ENCODE assay signal across 9 mouse cellular contexts in the genomic region with DNA sequence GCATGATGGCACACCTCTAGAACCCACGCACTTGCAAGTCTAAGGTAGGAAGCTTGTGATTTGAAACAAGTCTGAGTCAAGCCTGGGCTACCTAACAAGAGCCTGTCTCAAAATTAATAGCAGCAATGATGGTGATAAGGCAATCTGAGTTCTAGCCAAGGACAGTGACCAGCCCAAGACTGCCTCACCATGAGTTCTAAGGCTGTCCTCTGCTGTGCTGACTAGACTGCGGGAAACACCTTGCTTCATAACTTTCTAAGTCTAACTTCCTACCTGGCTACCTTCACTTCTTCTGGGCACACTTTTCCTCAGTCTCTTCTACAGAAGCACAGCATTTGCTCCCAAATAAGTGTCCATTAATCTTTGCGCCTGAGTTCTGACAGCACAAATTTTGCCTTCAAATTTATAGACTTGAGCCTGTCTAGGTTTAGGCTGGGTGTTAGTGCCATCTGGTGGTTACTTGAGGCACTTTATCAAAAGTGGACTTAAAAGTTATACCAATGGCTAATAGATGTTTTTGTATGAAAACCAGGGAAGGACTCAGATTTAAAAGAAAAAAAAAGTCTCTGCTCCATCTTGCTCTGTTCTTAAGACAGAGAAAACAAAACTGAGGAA. TPM values are rescaled to one million over a fixed set of nuclear protein-coding genes. Genes with fewer than 3 reads are reported as not detected.
A peak's percentile ranks its signal among the peaks of the same experiment; 100 is the strongest.
DNase-seq lines count a peak whose midpoint lies in the region; ATAC-seq and TF ChIP-seq lines count a peak whose summit lies in the region.
"Had no signal": no experiment of that assay in that cellular context is flagged by ENCODE, and none has a peak within 500 bp of the region (broad histone marks: within the 10 kb centered on the region; RNA-seq: fewer than 3 reads in every experiment).

No protein-coding gene starts in this region.

- peak; percentile 78 for TF ChIP-seq CTCF in left cerebral cortex, adult 2 months (IDR thresholded peaks at IDR 0.05)

- no peak for ATAC-seq in hindbrain, embryonic 14.5 days (ENCODE audit: low FRiP score)

- 79% methylated on average over 3 of the region's 3 CpGs for WGBS in hindbrain, embryonic 14.5 days

- H3K9me3 ChIP-seq in hindbrain, embryonic 14.5 days (ENCODE audit: control insufficient read depth, low read length) = no peaks in the 10 kb centered on the region
- H3K9me3 ChIP-seq: liver, embryonic 15.5 days had no signal

- intact Hi-C loops in left cerebral cortex, adult 2 months (cut with DNase I) = loop anchor here (2.0 kb wide), 1 partner anchor 94 kb away; no protein-coding TSS in a partner anchor
- intact Hi-C loops in left cerebral cortex, postnatal 36 days (cut with DNase I) = no loop called here

- H3K4me3 ChIP-seq in left cerebral cortex, adult 2 months = no peak overlapping the region
- no peak overlapping the region for H3K4me3 ChIP-seq in hindbrain, embryonic 14.5 days (replicated peaks; ENCODE audit: low read length)
- H3K4me3 ChIP-seq: liver, embryonic 15.5 days had no signal

- no peaks in the 10 kb centered on the region for H3K36me3 ChIP-seq in hindbrain, embryonic 14.5 days (replicated peaks; ENCODE audit: control insufficient read depth, insufficient read depth)
- H3K36me3 ChIP-seq: liver, embryonic 15.5 days had no signal

- H3K4me1 ChIP-seq in hindbrain, embryonic 14.5 days (replicated peaks; ENCODE audit: control insufficient read depth, insufficient read depth, low read length) = no peaks in the 10 kb centered on the region
- H3K4me1 ChIP-seq: liver, embryonic 15.5 days had no signal

- H3K9ac ChIP-seq in hindbrain, embryonic 14.5 days = no peak overlapping the region
- H3K9ac ChIP-seq: liver, embryonic 15.5 days had no signal

- H3K4me2 ChIP-seq in hindbrain, embryonic 14.5 days (replicated peaks) = no peak overlapping the region
- H3K4me2 ChIP-seq: liver, embryonic 15.5 days had no signal

- peak; percentile 43 to 46 for DNase-seq in cerebellum, adult 18-20 months
- DNase-seq in cerebellum, adult 11-12 months = no peak
- DNase-seq in left cerebral cortex, adult 2 months (ENCODE audit: extremely low spot score in 1 of 2, low spot score in 2 of 2) = no peak
- DNase-seq in left cerebral cortex, postnatal 36 days (ENCODE audit: low spot score in 2 of 2) = no peak
- peak; percentile 73 for DNase-seq in adipocyte (ENCODE audit: low spot score)
- DNase-seq in hindbrain, embryonic 14.5 days (ENCODE audit: low spot score) = peak; percentile 80
- DNase-seq in mesoderm, embryonic 11.5 days (ENCODE audit: low read depth, low spot score) = peak; percentile 66
- DNase-seq in spleen, adult 12 weeks (ENCODE audit: low spot score) = no peak

- H3K27me3 ChIP-seq in hindbrain, embryonic 14.5 days (ENCODE audit: control insufficient read depth, insufficient read depth, low read length) = no peaks in the 10 kb centered on the region
- H3K27me3 ChIP-seq: liver, embryonic 15.5 days had no signal

- no peak overlapping the region for H3K27ac ChIP-seq in left cerebral cortex, adult 2 months
- no peak overlapping the region for H3K27ac ChIP-seq in hindbrain, embryonic 14.5 days
- H3K27ac ChIP-seq: liver, embryonic 15.5 days had no signal

RNA-seq across cellular contexts. Expression of gene Stat1, which starts 20.5 kb away (rescaled TPM):
- total RNA-seq in left cerebral cortex, adult 2 months (2021) = 10 to 100 TPM; 18.0 to 18.3 TPM
- total RNA-seq in left cerebral cortex, postnatal 36 days (2021) = 10 to 100 TPM; 19.1 to 19.8 TPM
- polyA plus RNA-seq in hindbrain, embryonic 14.5 days (2014; fragmentation: Nextera tagmentation; extraction: Ambion mirVana) = 13.9 and 17.3 TPM in 2 replicates

Comparison
In these comparisons a context has a peak if more than half of its experiments do, and no peak if none do; other contexts are left out.
1. DNase-seq: peak in cerebellum, adult 18-20 months (2 of 2), adipocyte (single experiment), hindbrain, embryonic 14.5 days (single experiment) and mesoderm, embryonic 11.5 days (single experiment); none in cerebellum, adult 11-12 months (single experiment), left cerebral cortex, adult 2 months (0 of 2), left cerebral cortex, postnatal 36 days (0 of 2) and spleen, adult 12 weeks (single experiment).